Mouse (Mus musculus): ENCODE data around the gene Trpm1.

DNA sequence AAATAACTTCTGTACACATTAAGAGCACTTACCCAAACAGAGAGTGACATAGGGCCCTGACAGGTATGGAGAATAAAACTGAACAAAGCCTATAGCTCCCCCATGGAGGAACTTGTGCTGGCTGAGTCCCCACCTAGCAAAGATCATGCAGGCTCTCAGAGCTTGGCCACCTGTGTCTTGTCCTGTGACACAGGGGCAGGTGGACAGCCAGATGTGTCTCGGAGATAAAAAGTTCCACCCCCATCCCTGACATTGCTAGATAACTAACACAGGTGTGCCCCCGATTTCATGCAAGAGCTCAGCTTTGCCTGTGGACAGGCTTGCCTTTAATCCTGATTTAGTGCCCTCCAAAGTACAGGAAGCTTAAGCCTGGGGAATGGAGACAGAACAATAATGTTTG lies 13.8 kb upstream of the Trpm1 start:
- TF ChIP-seq CTCF (IDR thresholded peaks at IDR 0.05; ENCODE audit: low read depth), result no peak
- TF ChIP-seq EP300 (optimal IDR thresholded peaks at IDR 0.05), result no peak

All from stomach, postnatal 0 days (tissue).